Mouse (Mus musculus) left cerebral cortex, adult 8-10 months (tissue): Measurements from ENCODE around the gene Exosc6. TPM values are rescaled to one million over a fixed set of nuclear protein-coding genes. Genes with fewer than 3 reads are reported as not detected.

Experiments used
- microRNA-seq, 2 experiments: library from miRNA; unstranded; fragments of <30 nt; microRNA quantifications; one replicate each; pipeline ENCODE4 v1.2.0; 2022
- total RNA-seq, 4 experiments: library from RNA; stranded (reverse); gene quantifications; 2 replicates each; pipeline ENCODE4 v1.2.4; 2022

Gene Exosc6
- total RNA-seq, 4 experiments from 2014 or later, result not detected

Small RNAs within 50 kb of the gene (microRNA-seq; reads per million reads assigned to microRNA genes)
- gene Gm24103, result 0 reads per million in 2 experiments
- 0 to 0.22 reads per million in 2 experiments for gene Mir3473d

Other genes starting within 250 kb of the Exosc6 start
- gene Cog4, start 209.7 kb upstream of the Exosc6 start, total RNA-seq, result 10 to 100 TPM; 50.2 to 56.8 (median 54.5) TPM
- 10 to 100 TPM; 58.6 to 66.2 (median 60.5) TPM for gene Sf3b3, start 209.6 kb upstream of the Exosc6 start, total RNA-seq
- gene Fuk, start 153.9 kb upstream of the Exosc6 start, total RNA-seq, result 10 to 100 TPM; 16.7 to 20.2 (median 19.4) TPM
- 10 to 100 TPM; 87.8 to 95.6 (median 94.6) TPM for gene St3gal2, start 136.4 kb upstream of the Exosc6 start, total RNA-seq
- 10 to 100 TPM; 24.6 to 27.5 (median 26.4) TPM for gene Ddx19a, start 58.5 kb upstream of the Exosc6 start, total RNA-seq
- gene Ddx19b, start 24.6 kb upstream of the Exosc6 start, total RNA-seq, result 10 to 100 TPM; 17.9 to 20.5 (median 18.9) TPM
- 100 to 1,000 TPM in 1 of 4 experiments, 10 to 100 TPM in 3; 82.5 to 110 (median 95.8) TPM for gene Aars, start 23.2 kb upstream of the Exosc6 start, total RNA-seq
- gene Clec18a, start 36.1 kb downstream of the Exosc6 start, total RNA-seq, result 1 to 10 TPM; 2.3 to 4.0 (median 3.3) TPM
- gene Pdpr, start 38.3 kb downstream of the Exosc6 start, total RNA-seq, result 10 to 100 TPM; 29.0 to 36.5 (median 31.5) TPM
- 100 to 1,000 TPM; 139 to 145 (median 142) TPM for gene Glg1, start 202.9 kb downstream of the Exosc6 start, total RNA-seq
- 10 to 100 TPM; 22.4 to 24.1 (median 23.5) TPM for gene Rfwd3, start 243.9 kb downstream of the Exosc6 start, total RNA-seq